Mouse (Mus musculus): ENCODE data around the gene Srp54b. TPM values are rescaled to one million over a fixed set of nuclear protein-coding genes. Genes with fewer than 3 reads are reported as not detected.
A peak's percentile ranks its signal among the peaks of the same experiment; 100 is the strongest.
"Not testable (repeated sequence)": the region's sequence is repeated elsewhere in the genome, so short reads cannot be mapped to it uniquely, and the experiment has no call there.

Srp54b gene
- 54.1 to 132 TPM (median 82.0 TPM) in 3 replicates for total RNA-seq (2017)

GRCm38 (mm10) chr12:55154559-55155448 is at the start of gene Srp54b:
TSS of gene Srp54b (plus strand) at chr12:55155104.
- ATAC-seq (replicated peaks; ENCODE audit: insufficient number of reproducible peaks, low FRiP score, low TSS enrichment, poor library complexity, severe bottlenecking) = peak; percentile 96

DNA sequence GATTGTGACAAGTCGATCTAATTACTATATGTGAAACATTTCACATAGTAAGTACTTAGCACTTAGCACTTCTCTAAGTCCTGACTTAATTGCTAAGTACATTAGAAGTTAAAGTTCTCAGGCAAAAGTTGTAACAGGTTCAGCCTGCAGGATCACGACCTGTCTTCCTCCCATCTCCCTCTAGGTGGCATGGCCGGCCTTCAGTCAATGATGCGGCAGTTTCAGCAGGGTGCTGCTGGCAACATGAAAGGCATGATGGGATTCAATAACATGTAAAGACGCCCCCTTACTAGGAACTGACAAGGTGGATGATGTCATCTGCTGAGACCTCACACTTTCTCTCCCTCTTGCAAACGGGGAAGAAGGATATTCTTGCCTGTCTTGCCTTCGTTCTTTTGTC is 42.3 kb upstream of the Srp54b start:
- ATAC-seq (replicated peaks; ENCODE audit: insufficient number of reproducible peaks, low FRiP score, low TSS enrichment, poor library complexity, severe bottlenecking) = not testable (repeated sequence)

DNA sequence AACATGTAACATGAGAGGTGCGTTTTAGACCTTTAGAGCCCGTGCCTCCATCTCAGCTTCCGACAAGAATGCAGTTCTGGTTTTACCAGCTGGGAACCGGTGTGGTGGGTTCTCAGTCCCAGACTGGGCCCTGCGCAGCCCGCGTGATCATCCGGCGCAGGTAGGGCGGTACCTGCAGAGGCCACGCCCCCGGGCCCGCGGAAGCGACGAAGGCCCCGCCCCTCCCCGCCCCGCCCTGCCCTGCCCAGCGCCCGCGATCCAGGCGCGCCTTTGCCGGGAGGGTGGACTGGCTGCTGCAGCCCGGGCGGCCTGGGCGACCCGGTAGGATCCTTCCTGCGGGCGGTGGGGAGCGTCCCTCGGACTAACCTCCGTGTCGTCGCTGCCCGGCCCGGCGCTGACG is 30.7 kb upstream of the Srp54b start, which contains the start of gene Fam177a:
TSS of gene Fam177a (plus strand) at position 228 of the 400 bp plus-strand sequence.
- ATAC-seq (replicated peaks; ENCODE audit: insufficient number of reproducible peaks, low FRiP score, low TSS enrichment, poor library complexity, severe bottlenecking) = peak; percentile 79

DNA sequence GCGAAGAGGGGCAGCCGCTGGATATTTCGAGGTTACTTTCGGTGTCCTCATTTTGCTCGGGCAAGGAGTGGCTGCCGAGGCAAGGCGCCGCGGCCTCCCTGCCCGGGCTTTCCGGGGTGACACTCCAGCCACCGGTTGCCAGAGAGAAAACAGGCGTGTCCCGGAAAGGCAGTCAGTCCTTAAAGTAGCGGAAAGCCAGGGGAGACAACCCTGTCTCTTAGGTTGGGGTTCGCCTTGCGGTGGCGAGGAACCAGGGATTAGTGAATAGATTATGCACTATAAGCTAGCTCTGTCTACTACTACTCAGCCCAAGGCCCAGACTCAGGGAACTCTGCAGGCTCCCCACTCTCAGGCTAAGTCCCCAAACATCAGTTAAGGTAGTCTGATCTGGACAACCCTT is 30.2 kb upstream of the Srp54b start:
- ATAC-seq (replicated peaks; ENCODE audit: insufficient number of reproducible peaks, low FRiP score, low TSS enrichment, poor library complexity, severe bottlenecking) = peak; percentile 33; the same call in 1 of the 2 replicates

DNA sequence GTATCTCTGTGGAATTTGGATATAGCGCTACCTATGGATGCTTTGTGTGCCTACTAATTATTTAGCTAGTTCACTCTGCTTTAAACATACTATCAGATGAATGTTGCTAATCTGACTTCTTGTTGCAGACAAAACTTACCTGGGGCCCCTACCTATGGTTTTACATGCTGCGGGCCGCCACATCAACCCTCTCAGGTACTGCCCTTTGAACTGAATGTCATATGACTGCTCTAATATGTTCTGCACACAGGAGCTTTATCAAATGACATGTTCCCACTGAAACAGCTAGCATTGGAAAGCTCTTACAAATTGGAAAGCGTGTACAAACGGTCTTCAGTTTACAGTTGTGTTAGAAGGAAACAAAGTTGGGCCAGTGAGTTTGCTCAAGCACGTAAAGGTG is 19.4 kb upstream of the Srp54b start:
- ATAC-seq (replicated peaks; ENCODE audit: insufficient number of reproducible peaks, low FRiP score, low TSS enrichment, poor library complexity, severe bottlenecking) = not testable (repeated sequence)

DNA sequence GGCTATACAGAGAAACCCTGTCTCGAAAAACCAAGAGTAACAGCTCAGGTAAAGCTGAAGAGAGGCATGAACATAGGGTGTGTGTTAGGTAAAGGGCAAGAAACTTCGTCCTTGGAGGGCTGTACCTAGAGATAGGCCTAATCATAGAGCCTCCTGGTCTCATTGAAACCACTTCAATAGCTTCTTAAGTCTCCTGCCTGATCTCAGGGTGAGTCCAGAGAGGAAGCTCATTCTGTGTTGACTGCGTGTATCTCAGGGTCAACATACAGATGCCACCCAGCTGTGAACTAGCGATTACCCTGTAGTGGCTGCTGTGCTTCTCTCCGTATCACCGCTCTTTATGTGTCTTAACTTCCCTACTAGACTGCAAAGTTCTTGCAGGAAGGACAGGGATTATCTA is 17.0 kb upstream of the Srp54b start:
- ATAC-seq (replicated peaks; ENCODE audit: insufficient number of reproducible peaks, low FRiP score, low TSS enrichment, poor library complexity, severe bottlenecking) = 0 out of 2 replicates have a peak, but pooled peaks have one; percentile 11

DNA sequence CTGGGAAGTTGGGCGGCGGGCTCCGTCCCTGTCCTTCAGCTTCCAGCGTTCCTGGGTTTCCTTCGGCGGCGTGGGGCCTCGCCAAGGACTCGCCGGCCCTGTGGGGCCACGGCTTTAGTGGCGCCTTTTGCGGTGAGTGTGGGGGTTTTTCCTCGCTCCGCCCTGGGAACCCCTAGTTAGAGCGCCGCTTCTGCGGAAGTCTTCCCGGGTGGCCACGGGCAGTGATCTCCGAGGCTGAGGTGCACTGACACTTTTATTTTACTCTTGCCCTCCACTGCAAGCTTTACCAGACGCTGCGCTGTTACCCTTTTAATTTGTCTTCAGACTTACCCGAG is 512 bp downstream of the Srp54b start:
- peak; percentile 24; the same call in 1 of the 2 replicates for ATAC-seq (replicated peaks; ENCODE audit: insufficient number of reproducible peaks, low FRiP score, low TSS enrichment, poor library complexity, severe bottlenecking)

DNA sequence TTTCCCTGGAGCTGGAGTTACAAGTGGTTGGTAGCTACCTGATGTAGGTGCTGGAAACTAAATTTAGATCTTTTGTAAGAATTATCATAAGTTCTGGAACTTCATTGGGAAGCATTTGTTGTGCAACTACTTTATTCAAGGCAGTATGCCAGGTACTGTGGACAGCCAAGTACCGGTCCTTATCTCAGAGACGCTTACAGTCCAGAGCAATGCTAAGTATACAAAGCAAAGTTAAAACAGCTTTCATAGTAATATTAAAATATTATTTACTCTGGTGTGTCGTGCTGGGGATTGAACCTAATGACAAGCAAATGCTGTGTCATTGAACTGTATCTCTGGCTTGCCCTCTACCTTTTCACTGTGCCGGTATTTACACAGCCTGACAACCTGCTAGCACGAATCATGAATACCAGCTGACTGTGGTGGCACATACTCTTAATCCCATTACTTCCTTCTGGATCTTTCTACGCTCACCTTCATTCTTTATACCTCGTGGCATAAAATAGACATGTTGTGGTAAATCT is 12.2 kb downstream of the Srp54b start:
- ATAC-seq (replicated peaks; ENCODE audit: insufficient number of reproducible peaks, low FRiP score, low TSS enrichment, poor library complexity, severe bottlenecking) = not testable (repeated sequence)

- ATAC-seq (replicated peaks; ENCODE audit: insufficient number of reproducible peaks, low FRiP score, low TSS enrichment, poor library complexity, severe bottlenecking) = not testable (repeated sequence)
Observed at GRCm38 (mm10) chr12:55187686-55188085, 32.8 kb downstream of the Srp54b start.

DNA sequence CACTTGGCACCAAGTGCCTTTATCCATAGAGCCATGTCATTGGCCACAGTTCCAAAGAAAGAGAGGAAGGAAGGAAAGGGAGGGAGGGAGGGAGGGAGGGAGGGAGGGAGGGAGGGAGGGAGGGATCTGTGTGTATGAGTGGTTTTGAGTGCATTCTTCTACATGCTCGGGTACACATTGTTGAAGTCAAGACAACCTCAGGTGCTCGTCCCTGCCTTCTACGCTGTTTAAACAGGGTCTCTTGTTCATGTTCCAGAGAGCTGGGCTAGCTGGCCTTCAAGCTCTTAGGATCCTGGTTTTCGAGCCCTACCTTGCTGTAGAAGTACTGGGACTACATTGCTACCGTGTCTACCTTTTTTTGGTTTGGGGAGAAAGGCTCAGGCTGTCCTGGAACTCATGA is 34.2 kb downstream of the Srp54b start:
- ATAC-seq (replicated peaks; ENCODE audit: insufficient number of reproducible peaks, low FRiP score, low TSS enrichment, poor library complexity, severe bottlenecking) = not testable (repeated sequence)

DNA sequence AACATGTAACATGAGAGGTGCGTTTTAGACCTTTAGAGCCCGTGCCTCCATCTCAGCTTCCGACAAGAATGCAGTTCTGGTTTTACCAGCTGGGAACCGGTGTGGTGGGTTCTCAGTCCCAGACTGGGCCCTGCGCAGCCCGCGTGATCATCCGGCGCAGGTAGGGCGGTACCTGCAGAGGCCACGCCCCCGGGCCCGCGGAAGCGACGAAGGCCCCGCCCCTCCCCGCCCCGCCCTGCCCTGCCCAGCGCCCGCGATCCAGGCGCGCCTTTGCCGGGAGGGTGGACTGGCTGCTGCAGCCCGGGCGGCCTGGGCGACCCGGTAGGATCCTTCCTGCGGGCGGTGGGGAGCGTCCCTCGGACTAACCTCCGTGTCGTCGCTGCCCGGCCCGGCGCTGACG is 44.4 kb downstream of the Srp54b start, which contains the start of gene 1700047I17Rik2:
TSS of gene 1700047I17Rik2 (plus strand) at position 287 of the 400 bp plus-strand sequence.
- ATAC-seq (replicated peaks; ENCODE audit: insufficient number of reproducible peaks, low FRiP score, low TSS enrichment, poor library complexity, severe bottlenecking) = peak; percentile 77

DNA sequence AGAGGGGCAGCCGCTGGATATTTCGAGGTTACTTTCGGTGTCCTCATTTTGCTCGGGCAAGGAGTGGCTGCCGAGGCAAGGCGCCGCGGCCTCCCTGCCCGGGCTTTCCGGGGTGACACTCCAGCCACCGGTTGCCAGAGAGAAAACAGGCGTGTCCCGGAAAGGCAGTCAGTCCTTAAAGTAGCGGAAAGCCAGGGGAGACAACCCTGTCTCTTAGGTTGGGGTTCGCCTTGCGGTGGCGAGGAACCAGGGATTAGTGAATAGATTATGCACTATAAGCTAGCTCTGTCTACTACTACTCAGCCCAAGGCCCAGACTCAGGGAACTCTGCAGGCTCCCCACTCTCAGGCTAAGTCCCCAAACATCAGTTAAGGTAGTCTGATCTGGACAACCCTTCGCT is 44.9 kb downstream of the Srp54b start:
- peak; percentile 34 for ATAC-seq (replicated peaks; ENCODE audit: insufficient number of reproducible peaks, low FRiP score, low TSS enrichment, poor library complexity, severe bottlenecking)

DNA sequence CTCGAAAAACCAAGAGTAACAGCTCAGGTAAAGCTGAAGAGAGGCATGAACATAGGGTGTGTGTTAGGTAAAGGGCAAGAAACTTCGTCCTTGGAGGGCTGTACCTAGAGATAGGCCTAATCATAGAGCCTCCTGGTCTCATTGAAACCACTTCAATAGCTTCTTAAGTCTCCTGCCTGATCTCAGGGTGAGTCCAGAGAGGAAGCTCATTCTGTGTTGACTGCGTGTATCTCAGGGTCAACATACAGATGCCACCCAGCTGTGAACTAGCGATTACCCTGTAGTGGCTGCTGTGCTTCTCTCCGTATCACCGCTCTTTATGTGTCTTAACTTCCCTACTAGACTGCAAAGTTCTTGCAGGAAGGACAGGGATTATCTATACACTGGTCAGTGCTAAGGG is 58.0 kb downstream of the Srp54b start:
- ATAC-seq (replicated peaks; ENCODE audit: insufficient number of reproducible peaks, low FRiP score, low TSS enrichment, poor library complexity, severe bottlenecking) = not testable (repeated sequence)

DNA sequence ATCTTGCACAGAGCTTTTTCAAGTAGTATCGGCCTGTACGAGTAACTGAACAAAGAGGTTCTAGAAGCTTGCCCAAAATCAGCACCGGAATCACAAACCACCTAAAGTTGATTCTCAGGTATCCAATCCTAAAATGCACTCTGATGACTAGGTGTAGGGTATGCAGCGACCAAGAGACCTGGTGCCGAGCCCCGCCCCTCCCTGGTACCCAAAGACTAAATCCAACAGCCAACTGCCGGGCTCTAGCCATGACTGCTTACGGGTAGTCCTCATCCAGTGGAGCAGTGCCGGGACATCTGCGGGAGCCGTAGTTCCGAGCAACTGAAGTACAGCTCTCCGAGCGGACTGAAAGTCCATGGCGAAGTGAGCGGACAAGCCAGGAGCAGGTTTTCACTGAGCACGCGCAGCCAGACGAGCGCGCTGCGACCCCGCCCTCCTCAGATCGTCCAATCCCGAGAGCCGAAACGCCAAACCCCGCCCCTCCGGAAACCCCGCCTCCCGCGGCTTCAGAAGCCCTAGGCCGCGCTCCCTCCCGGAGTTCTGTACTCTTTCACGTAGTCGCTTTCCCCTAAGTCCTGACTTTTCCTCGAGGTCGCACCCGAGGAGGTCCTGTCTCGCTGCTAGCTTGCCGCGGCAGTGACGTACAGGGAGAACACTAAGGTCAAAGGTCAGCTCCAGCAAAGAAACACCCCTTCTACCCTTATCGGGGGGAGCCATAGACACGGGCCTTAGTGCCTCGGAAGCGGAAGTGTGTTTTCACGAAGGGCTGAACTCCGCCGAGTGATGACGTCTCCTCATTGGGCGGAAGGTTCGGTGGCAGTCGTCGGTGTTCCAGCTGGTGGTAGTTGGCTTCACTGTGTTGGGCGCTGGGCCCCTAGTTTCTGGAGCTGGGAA is 75.0 kb downstream of the Srp54b start, which contains the start of gene Srp54c:
TSS of gene Srp54c (plus strand) at position 543 of the 894 bp plus-strand sequence.
- ATAC-seq (replicated peaks; ENCODE audit: insufficient number of reproducible peaks, low FRiP score, low TSS enrichment, poor library complexity, severe bottlenecking) = peak; percentile 97

DNA sequence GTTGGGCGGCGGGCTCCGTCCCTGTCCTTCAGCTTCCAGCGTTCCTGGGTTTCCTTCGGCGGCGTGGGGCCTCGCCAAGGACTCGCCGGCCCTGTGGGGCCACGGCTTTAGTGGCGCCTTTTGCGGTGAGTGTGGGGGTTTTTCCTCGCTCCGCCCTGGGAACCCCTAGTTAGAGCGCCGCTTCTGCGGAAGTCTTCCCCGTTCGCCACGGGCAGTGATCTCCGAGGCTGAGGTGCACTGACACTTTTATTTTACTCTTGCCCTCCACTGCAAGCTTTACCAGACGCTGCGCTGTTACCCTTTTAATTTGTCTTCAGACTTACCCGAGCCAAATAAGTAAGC is 75.6 kb downstream of the Srp54b start:
- not testable (repeated sequence) for ATAC-seq (replicated peaks; ENCODE audit: insufficient number of reproducible peaks, low FRiP score, low TSS enrichment, poor library complexity, severe bottlenecking)
